Mouse (Mus musculus): Measurements from ENCODE around the gene Ppp4r1.

GRCm38 (mm10) chr17:65827119-65827840, 44.9 kb downstream of the Ppp4r1 start:
- TF ChIP-seq POLR2A (IDR thresholded peaks at IDR 0.05; ENCODE audit: insufficient read depth, low read depth, low read length) (no peak), CTCF (IDR thresholded peaks at IDR 0.05) (no peak), EP300 (IDR thresholded peaks at IDR 0.05; ENCODE audit: insufficient read depth, low read depth, low read length) (no peak)

Data from heart, adult 2 months (tissue).